Mouse (Mus musculus) lung, adult 2 months (tissue): ENCODE measurements around the gene Cdk5rap1.

Experiments
- CTCF ChIP-seq: fragments of 200-500 bp; IDR thresholded peaks from 2 replicates; pipeline ENCODE4 v1.5.1; 2011; ENCODE audit warnings: mild to moderate bottlenecking, low read length, control low read depth; ENCODE audit not compliant: insufficient read depth
- POLR2A ChIP-seq: fragments of 200-500 bp; IDR thresholded peaks from 2 replicates; pipeline ENCODE4 v1.6.1; 2011; ENCODE audit warnings: low read depth, mild to moderate bottlenecking, control low read depth, low read length, borderline replicate concordance; ENCODE audit errors: extremely low read depth

GRCm38 (mm10) chr2:154410355-154410754 lies 37.5 kb upstream of the Cdk5rap1 start:
- TF ChIP-seq CTCF (no peak), POLR2A (no peak)
